ENCODE assay signal across 13 mouse cellular contexts in genomic region chr14:102880658-102881083, GRCm38 (mm10).
A peak's percentile ranks its signal among the peaks of the same experiment; 100 is the strongest.
DNase-seq lines count a peak whose midpoint lies in the region; ATAC-seq and TF ChIP-seq lines count a peak whose summit lies in the region.
"Had no signal": no experiment of that assay in that cellular context is flagged by ENCODE, and none has a peak within 500 bp of the region (broad histone marks: within the 10 kb centered on the region; RNA-seq: fewer than 3 reads in every experiment).

No protein-coding gene starts in this region.

- H3K27ac ChIP-seq in heart, postnatal 0 days (ENCODE audit: low read depth), result peak overlapping the region; percentile 6; the same call in 1 of the 2 replicates
- H3K27ac ChIP-seq in limb, embryonic 11.5 days (replicated peaks; ENCODE audit: low read depth, low read length), result 0 out of 2 replicates have a peak overlapping the region, but pooled peaks have one; percentile 8
- no peak overlapping the region for H3K27ac ChIP-seq in limb, embryonic 10.5 days
- peak overlapping the region; percentile 55 for H3K27ac ChIP-seq in embryonic facial prominence, embryonic 15.5 days (replicated peaks)
- H3K27ac ChIP-seq in limb, embryonic 15.5 days, result peak overlapping the region; percentile 80
- H3K27ac ChIP-seq in forebrain, embryonic 11.5 days (ENCODE audit: low read depth, low read length), result no peak overlapping the region
- H3K27ac ChIP-seq: forebrain, embryonic 13.5 days; liver, embryonic 15.5 days had no signal

- H3K27me3 ChIP-seq in heart, postnatal 0 days (ENCODE audit: control insufficient read depth, insufficient read depth, low read length), result no peaks in the 10 kb centered on the region
- H3K27me3 ChIP-seq in limb, embryonic 11.5 days (ENCODE audit: control insufficient read depth, insufficient read depth, low read length), result no peaks in the 10 kb centered on the region
- no peaks in the 10 kb centered on the region for H3K27me3 ChIP-seq in limb, embryonic 10.5 days (ENCODE audit: low read depth, poor library complexity, severe bottlenecking)
- H3K27me3 ChIP-seq in embryonic facial prominence, embryonic 15.5 days, result no peaks in the 10 kb centered on the region
- no peaks in the 10 kb centered on the region for H3K27me3 ChIP-seq in limb, embryonic 15.5 days
- H3K27me3 ChIP-seq in forebrain, embryonic 11.5 days (ENCODE audit: control insufficient read depth, insufficient read depth, low read length), result no peaks in the 10 kb centered on the region
- H3K27me3 ChIP-seq: forebrain, embryonic 13.5 days; liver, embryonic 15.5 days had no signal

- H3K9ac ChIP-seq in heart, postnatal 0 days (replicated peaks; ENCODE audit: low read depth, low read length), result no peak overlapping the region
- no peak overlapping the region for H3K9ac ChIP-seq in limb, embryonic 11.5 days (ENCODE audit: low read length)
- H3K9ac ChIP-seq in embryonic facial prominence, embryonic 15.5 days, result no peak overlapping the region
- H3K9ac ChIP-seq in limb, embryonic 15.5 days, result no peak overlapping the region
- H3K9ac ChIP-seq in forebrain, embryonic 11.5 days (ENCODE audit: low read length), result no peak overlapping the region
- H3K9ac ChIP-seq: forebrain, embryonic 13.5 days; liver, embryonic 15.5 days had no signal

- TF ChIP-seq EP300 in heart, postnatal 0 days (IDR thresholded peaks at IDR 0.05; ENCODE audit: low read depth), result no peak

- H3K9me3 ChIP-seq in heart, postnatal 0 days (replicated peaks; ENCODE audit: control insufficient read depth, low read length), result no peaks in the 10 kb centered on the region
- H3K9me3 ChIP-seq in limb, embryonic 11.5 days (ENCODE audit: control insufficient read depth, low read length), result no peaks in the 10 kb centered on the region
- no peaks in the 10 kb centered on the region for H3K9me3 ChIP-seq in limb, embryonic 10.5 days (replicated peaks)
- H3K9me3 ChIP-seq in embryonic facial prominence, embryonic 15.5 days (replicated peaks), result no peaks in the 10 kb centered on the region
- no peaks in the 10 kb centered on the region for H3K9me3 ChIP-seq in limb, embryonic 15.5 days
- no peaks in the 10 kb centered on the region for H3K9me3 ChIP-seq in forebrain, embryonic 11.5 days (ENCODE audit: control insufficient read depth, low read length)
- H3K9me3 ChIP-seq: forebrain, embryonic 13.5 days; liver, embryonic 15.5 days had no signal

- no peak overlapping the region for H3K4me2 ChIP-seq in heart, postnatal 0 days (ENCODE audit: low read depth, low read length)
- no peak overlapping the region for H3K4me2 ChIP-seq in limb, embryonic 11.5 days (ENCODE audit: low read depth, severe bottlenecking)
- H3K4me2 ChIP-seq in embryonic facial prominence, embryonic 15.5 days (replicated peaks), result no peak overlapping the region
- H3K4me2 ChIP-seq in limb, embryonic 15.5 days, result no peak overlapping the region
- H3K4me2 ChIP-seq in forebrain, embryonic 11.5 days (ENCODE audit: low read depth, low read length, severe bottlenecking), result no peak overlapping the region
- H3K4me2 ChIP-seq: forebrain, embryonic 13.5 days; liver, embryonic 15.5 days had no signal

- no peak for ATAC-seq in heart, postnatal 0 days (ENCODE audit: insufficient read depth, low read depth)
- no peak for ATAC-seq in limb, embryonic 11.5 days (ENCODE audit: insufficient number of reproducible peaks, low FRiP score, low TSS enrichment, low read depth)
- peak; percentile 67 for ATAC-seq in embryonic facial prominence, embryonic 15.5 days (ENCODE audit: insufficient number of reproducible peaks, low FRiP score, low TSS enrichment, low read depth)
- ATAC-seq in limb, embryonic 15.5 days (ENCODE audit: insufficient number of reproducible peaks, low FRiP score, low TSS enrichment, low read depth), result peak; percentile 84
- no peak for ATAC-seq in forebrain, embryonic 11.5 days (replicated peaks; ENCODE audit: low FRiP score)
- ATAC-seq: forebrain, embryonic 13.5 days; inflammation-experienced regulatory T-cells, adult 6 months had no signal

- TF ChIP-seq CTCF in heart, postnatal 0 days (IDR thresholded peaks at IDR 0.05; ENCODE audit: low read depth), result no peak

- DNase-seq in heart, postnatal 0 days (ENCODE audit: low spot score), result peak; percentile 30
- DNase-seq in heart, postnatal 25 days (ENCODE audit: low spot score), result no peak
- DNase-seq in limb, embryonic 11.5 days (ENCODE audit: low spot score), result no peak
- DNase-seq in limb, embryonic 10.5 days (ENCODE audit: low spot score), result no peak
- no peak for DNase-seq in forebrain, embryonic 11.5 days (ENCODE audit: low spot score)
- DNase-seq: cerebellum, postnatal 36 days; midbrain, embryonic 14.5 days; spleen, adult 18-20 months had no signal

- whole genome bisulfite sequencing in heart, postnatal 0 days, result 24% methylated on average over 1 of the region's 1 CpGs
- WGBS in limb, embryonic 11.5 days, result 61% methylated on average over 1 of the region's 1 CpGs
- WGBS in limb, embryonic 10.5 days, result 65% methylated on average over 1 of the region's 1 CpGs
- 35% methylated on average over 1 of the region's 1 CpGs for WGBS in embryonic facial prominence, embryonic 15.5 days
- 23% methylated on average over 1 of the region's 1 CpGs for WGBS in limb, embryonic 15.5 days
- 85% methylated on average over 1 of the region's 1 CpGs for WGBS in forebrain, embryonic 11.5 days

- no peaks in the 10 kb centered on the region for H3K36me3 ChIP-seq in heart, postnatal 0 days (replicated peaks; ENCODE audit: control insufficient read depth, insufficient read depth, low read length)
- H3K36me3 ChIP-seq in limb, embryonic 11.5 days (ENCODE audit: control insufficient read depth, insufficient read depth, low read length), result no peaks in the 10 kb centered on the region
- no peaks in the 10 kb centered on the region for H3K36me3 ChIP-seq in limb, embryonic 10.5 days
- no peaks in the 10 kb centered on the region for H3K36me3 ChIP-seq in embryonic facial prominence, embryonic 15.5 days
- no peaks in the 10 kb centered on the region for H3K36me3 ChIP-seq in limb, embryonic 15.5 days
- H3K36me3 ChIP-seq in forebrain, embryonic 11.5 days (ENCODE audit: control insufficient read depth, insufficient read depth, low read length), result no peaks in the 10 kb centered on the region
- H3K36me3 ChIP-seq: liver, embryonic 15.5 days had no signal

- no peak overlapping the region for H3K4me3 ChIP-seq in heart, postnatal 0 days (ENCODE audit: low read depth, low read length)
- no peak overlapping the region for H3K4me3 ChIP-seq in limb, embryonic 11.5 days (ENCODE audit: low read depth, low read length)
- H3K4me3 ChIP-seq in limb, embryonic 10.5 days, result no peak overlapping the region
- no peak overlapping the region for H3K4me3 ChIP-seq in embryonic facial prominence, embryonic 15.5 days (replicated peaks)
- no peak overlapping the region for H3K4me3 ChIP-seq in limb, embryonic 15.5 days
- no peak overlapping the region for H3K4me3 ChIP-seq in forebrain, embryonic 11.5 days (ENCODE audit: low read depth, low read length)
- H3K4me3 ChIP-seq: forebrain, embryonic 13.5 days; liver, embryonic 15.5 days had no signal

- no peaks in the 10 kb centered on the region; the same call in 1 of the 2 replicates for H3K4me1 ChIP-seq in heart, postnatal 0 days (ENCODE audit: control insufficient read depth, insufficient read depth)
- 0 out of 2 replicates have a peak, but pooled peaks cover 4% of the 10 kb centered on the region for H3K4me1 ChIP-seq in limb, embryonic 11.5 days (ENCODE audit: control insufficient read depth, insufficient read depth, low read length)
- peaks cover 7% of the 10 kb centered on the region; the same call in 1 of the 2 replicates for H3K4me1 ChIP-seq in limb, embryonic 10.5 days
- H3K4me1 ChIP-seq in embryonic facial prominence, embryonic 15.5 days, result peaks cover 7% of the 10 kb centered on the region; the same call in 1 of the 2 replicates
- peaks cover 14% of the 10 kb centered on the region; the same call in 1 of the 2 replicates for H3K4me1 ChIP-seq in limb, embryonic 15.5 days
- H3K4me1 ChIP-seq in forebrain, embryonic 11.5 days (replicated peaks; ENCODE audit: control insufficient read depth, insufficient read depth, low read length), result no peaks in the 10 kb centered on the region
- H3K4me1 ChIP-seq: forebrain, embryonic 13.5 days; liver, embryonic 15.5 days had no signal

- intact Hi-C loops in heart, postnatal 25 days (cut with DNase I), result loop anchor here (5.0 kb wide), 2 partner anchors 43 to 102 kb away; partner anchors contain the start of gene Kctd12

Comparison
In these comparisons a context has a peak if more than half of its experiments do, and no peak if none do; other contexts are left out.
1. ATAC-seq: peak in embryonic facial prominence, embryonic 15.5 days (single experiment) and limb, embryonic 15.5 days (single experiment); none in heart, postnatal 0 days (single experiment), limb, embryonic 11.5 days (single experiment) and forebrain, embryonic 11.5 days (single experiment).
2. H3K27ac ChIP-seq: peak in heart, postnatal 0 days (single experiment), limb, embryonic 11.5 days (single experiment), embryonic facial prominence, embryonic 15.5 days (single experiment) and limb, embryonic 15.5 days (single experiment); none in limb, embryonic 10.5 days (single experiment) and forebrain, embryonic 11.5 days (single experiment).